In genomic region chr6:22013394-22013793, GRCm38 (mm10) we compare ENCODE assay signal across 19 mouse cellular contexts.
"Had no signal": no experiment of that assay in that cellular context is flagged by ENCODE, and none has a peak within 500 bp of the region (broad histone marks: within the 10 kb centered on the region; RNA-seq: fewer than 3 reads in every experiment).

No protein-coding gene starts in this region.

- H3K4me3 ChIP-seq: liver, embryonic 15.5 days; midbrain, embryonic 10.5 days; myocyte; neural tube, embryonic 13.5 days; neural tube, embryonic 15.5 days had no signal

- H3K9me3 ChIP-seq: liver, embryonic 15.5 days; midbrain, embryonic 10.5 days; neural tube, embryonic 13.5 days; neural tube, embryonic 15.5 days had no signal

- DNase-seq: lung, adult 18-20 months; lung, embryonic 14.5 days; lung, postnatal 10 days; lung, postnatal 4 days; midbrain, embryonic 14.5 days; retina, postnatal 1 day; right cerebral cortex, adult 18-20 months; right cerebral cortex, postnatal 25 days; right cerebral cortex, postnatal 4 days; spleen, adult 18-20 months; thymus, adult 18-20 months; thymus, postnatal 14 days; thymus, postnatal 36 days had no signal

- H3K27me3 ChIP-seq: liver, embryonic 15.5 days; neural tube, embryonic 13.5 days; neural tube, embryonic 15.5 days had no signal

- ATAC-seq: midbrain, embryonic 16.5 days had no signal

- H3K36me3 ChIP-seq: liver, embryonic 15.5 days; midbrain, embryonic 10.5 days; neural tube, embryonic 13.5 days; neural tube, embryonic 15.5 days had no signal

- H3K4me1 ChIP-seq: liver, embryonic 15.5 days; midbrain, embryonic 10.5 days; neural tube, embryonic 15.5 days had no signal

- H3K9ac ChIP-seq: liver, embryonic 15.5 days; lung, embryonic 14.5 days; neural tube, embryonic 13.5 days; neural tube, embryonic 15.5 days had no signal

- H3K4me2 ChIP-seq: liver, embryonic 15.5 days; lung, embryonic 14.5 days; neural tube, embryonic 13.5 days; neural tube, embryonic 15.5 days had no signal

- H3K27ac ChIP-seq: liver, embryonic 15.5 days; midbrain, embryonic 10.5 days; neural tube, embryonic 13.5 days; neural tube, embryonic 15.5 days had no signal
